Mouse (Mus musculus) gastrocnemius, adult 18-20 months (tissue): ENCODE results near the gene Ccdc85b. TPM values are rescaled to one million over a fixed set of nuclear protein-coding genes. Genes with fewer than 3 reads are reported as not detected.
A peak's percentile ranks its signal among the peaks of the same experiment; 100 is the strongest.

ENCODE experiments used
- DNase-seq: peaks from one replicate; pipeline ENCODE4 v3.0.0; 2021; ENCODE audit warnings: low spot score
- total RNA-seq, 2 experiments: library from RNA; stranded (reverse); gene quantifications; 2 replicates each; pipeline ENCODE4 v1.2.3; 2021

The Ccdc85b gene
- total RNA-seq, 2 experiments from 2014 or later: 4.0 to 5.1 TPM

DNA sequence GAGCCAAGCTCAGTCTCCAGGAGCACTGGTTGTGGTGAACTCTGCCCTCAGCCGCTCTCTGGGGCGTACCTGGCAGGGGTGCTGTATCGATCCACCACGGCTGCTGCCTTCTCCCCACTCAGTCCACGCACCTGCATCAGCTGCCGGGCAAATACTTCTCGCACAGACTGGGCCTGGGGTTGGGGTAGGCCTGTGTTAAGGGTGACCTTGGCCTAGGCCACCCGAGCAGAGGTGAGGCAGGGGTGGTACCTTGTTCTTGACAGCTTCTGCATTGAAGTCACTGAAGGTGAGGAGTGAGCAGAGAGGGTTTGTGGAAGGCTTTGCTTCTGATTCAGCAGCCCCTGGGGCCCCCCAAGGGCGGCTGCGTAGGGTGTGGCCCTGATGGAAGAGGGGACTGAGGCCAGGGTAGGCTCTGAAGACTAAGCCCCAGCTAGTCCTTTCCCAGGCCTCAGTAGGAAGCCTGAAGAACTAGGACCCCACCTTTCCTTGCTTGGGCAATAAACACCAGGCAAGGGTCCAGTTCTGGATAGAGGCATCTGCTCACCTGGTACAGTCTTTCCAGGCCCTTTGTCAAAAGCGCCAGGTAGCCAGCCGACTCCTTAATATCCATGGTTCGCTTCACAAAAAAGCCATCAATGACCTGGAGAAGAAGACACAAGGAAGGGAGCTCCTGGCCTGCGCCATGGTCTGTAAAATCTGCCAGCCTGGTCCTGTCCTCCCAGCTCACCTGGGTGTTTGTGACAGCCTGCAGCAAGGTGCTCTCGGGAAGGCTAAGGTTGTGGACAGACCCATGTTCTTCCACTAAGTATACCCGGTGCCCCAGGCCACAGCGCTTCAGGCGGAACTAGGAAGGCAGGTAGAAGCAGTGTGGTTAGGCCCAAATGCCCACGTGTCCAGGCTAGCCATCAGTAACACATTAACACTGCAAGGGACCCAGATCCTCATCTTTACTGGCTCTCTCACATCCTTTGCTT is 26.0 kb upstream of the Ccdc85b start:
- no peak for DNase-seq

DNA sequence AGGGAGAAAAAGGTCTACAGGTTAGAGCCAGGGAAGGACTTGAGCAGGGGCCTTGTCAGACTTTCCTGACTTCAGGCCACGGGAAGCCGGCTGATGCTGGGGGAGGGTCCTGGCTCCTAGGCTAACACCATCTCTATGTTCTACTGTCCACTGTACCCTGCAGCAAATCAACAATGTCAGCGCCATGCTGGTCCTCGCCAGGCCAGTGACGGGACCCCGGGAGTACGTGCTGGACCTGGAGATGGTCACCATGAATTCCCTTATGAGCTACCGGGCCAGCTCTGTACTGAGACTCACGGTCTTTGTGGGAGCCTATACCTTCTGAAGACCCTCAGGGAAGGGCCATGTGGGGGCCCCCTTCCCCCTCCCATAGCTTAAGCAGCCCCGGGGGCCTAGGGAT is 23.7 kb upstream of the Ccdc85b start:
- DNase-seq: no peak

DNA sequence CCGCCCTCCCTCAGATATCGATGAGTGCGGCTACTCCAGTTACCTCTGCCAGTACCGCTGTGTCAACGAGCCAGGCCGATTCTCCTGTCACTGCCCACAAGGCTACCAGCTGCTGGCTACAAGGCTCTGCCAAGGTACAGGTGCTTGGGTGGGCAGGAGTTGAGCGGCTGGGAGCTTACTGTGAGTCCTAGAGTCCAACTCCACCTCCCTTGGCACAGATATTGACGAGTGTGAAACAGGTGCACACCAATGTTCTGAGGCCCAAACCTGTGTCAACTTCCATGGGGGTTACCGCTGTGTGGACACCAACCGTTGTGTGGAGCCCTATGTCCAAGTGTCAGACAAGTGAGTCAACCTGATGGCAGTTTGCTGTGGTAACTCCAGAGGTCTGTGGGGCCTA is 22.3 kb upstream of the Ccdc85b start:
- DNase-seq: no peak

DNA sequence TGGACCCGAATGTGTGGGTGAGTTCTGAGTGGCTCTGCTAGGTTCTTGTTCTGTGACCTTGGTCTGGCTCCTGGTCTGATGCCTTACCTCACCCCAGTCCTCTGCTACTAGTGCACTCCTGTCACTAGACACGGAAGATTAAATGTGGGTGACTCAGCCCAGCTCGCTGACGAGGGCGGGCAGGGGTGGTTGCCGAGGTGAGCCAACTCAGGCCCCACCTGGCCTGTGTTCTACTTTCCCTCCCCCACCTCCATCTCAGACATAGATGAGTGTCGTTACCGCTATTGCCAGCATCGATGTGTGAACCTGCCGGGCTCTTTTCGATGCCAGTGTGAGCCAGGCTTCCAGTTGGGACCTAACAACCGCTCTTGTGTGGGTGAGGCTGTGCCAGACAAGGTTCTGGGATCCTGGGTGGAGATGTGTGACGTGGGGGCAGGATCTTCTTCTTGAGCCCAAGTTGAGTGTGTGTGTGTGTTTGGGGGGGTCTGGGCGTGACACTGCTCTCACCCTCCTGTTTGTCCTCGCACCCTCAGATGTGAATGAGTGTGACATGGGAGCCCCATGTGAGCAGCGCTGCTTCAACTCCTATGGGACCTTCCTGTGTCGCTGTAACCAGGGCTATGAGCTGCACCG is 20.1 kb upstream of the Ccdc85b start:
- DNase-seq: no peak

DNA sequence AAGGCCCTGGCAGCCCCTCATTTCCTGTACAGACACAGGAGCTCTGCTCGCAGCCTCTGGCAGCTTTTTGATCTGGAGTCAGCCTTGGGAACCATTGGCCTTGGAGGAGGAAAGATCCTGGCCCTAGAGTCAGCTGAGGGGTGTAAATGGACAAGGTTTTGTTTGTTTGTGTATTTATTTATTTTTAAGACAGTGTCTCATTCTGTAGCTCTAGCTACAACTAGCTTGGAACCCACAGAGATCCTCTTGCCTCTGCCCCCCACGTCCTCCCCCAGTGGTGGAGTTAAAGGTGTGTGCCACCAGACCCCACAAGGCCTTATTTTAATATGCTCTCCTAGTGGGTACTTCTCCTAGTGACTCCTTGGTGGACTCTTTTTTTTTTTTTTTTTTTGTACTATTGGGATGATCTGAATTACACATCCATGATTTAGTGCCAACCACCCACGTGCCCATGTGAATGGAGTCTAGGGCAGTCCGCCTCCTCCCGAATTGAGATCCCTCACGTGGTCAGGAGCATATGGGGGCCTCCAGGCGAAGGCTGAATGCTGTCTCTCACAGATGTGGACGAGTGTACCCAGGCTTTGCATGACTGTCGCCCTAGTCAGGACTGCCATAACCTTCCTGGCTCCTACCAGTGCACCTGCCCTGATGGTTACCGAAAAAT is 19.4 kb upstream of the Ccdc85b start:
- no peak for DNase-seq

DNA sequence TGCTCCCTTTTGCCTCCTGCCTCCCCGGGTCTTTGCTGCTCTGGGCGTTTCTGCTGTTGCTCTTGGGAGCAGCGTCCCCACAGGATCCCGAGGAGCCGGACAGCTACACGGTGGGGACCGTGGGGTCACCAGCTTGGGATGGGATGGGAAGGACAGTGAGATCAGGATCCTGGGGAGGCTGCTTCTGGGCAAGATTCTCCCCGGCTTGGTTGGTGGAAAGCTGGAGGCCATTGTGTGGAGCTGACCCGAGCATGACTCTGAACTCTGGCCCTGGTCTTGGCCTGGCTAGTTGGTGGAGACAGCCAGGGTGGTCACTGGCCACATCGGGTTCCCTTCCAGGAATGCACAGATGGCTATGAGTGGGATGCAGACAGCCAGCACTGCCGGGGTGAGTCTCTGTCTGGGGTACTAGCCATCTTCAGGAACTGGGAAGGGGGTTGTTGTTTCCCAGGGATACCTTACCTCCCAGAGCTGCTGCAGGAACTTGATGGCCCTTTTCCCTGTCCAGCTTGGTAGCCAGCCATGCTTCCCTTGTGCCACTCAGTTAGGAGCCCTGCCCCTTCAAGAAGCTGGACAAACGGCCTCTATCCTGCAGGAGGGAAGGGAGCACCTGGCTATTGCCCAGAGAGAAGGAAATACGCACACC is 17.5 kb upstream of the Ccdc85b start:
- DNase-seq: no peak

DNA sequence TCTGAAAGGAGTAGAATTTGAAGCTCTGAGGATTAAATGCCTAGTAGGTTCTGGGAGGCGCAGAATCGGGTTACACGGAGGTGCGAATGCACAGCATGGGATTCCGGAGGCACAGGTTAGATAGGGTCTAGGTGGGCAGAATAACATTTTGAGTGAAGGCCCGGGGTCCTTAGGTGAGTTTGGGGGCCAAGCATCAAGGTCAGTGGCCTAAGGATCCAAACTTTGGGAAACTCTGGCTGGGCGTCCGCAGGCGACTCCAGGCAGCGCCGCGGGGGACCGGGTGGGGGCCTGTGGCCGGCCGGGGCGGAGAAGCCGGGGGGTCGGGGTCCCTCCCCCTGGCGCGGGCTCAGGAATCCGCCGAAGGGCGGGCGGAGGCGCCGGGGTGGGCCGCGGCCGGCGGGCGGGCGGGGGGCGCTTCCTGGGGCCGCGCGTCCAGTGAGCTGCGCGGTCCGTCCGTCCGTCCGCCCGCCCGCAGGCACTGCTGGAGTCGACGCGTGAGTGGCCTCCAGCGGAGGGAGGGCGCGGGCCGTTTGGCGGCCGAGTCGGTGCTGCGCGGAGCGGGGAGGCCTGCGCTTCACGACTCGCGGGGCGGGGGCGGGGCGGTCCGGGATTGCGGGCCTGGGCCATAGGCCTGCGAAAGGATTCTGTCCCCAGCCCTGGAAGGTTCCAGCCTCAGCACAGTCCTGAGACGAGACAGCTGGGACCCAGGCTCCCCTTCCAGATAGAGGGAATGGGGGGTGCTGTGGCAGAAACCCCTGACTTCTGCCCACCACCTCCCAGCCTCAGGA is 16.8 kb upstream of the Ccdc85b start:
- DNase-seq: peak; percentile 30

DNA sequence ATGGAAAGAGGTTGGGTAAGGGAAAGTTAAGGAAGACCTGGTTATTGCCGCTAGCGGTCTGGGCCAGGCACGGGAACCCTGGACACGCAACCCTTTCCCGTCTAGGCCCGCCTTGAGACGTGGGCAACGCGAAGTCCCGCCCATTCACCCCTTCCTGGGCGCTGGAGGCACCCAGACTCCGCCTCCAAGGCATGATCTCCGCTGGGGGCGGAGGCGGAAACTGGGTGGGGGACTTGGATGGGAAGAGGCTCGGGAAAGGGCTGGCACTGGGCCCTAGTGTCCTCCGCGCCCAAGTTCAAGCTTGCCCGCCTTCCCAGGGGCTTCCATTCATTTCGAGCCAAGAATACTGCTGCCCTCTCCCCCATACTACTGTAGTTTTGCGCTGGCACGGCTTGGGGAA is 16.0 kb upstream of the Ccdc85b start, which contains the start of gene Efemp2:
TSS of gene Efemp2 (plus strand) at position 235 of the 400 bp plus-strand sequence.
- DNase-seq: peak; percentile 80

DNA sequence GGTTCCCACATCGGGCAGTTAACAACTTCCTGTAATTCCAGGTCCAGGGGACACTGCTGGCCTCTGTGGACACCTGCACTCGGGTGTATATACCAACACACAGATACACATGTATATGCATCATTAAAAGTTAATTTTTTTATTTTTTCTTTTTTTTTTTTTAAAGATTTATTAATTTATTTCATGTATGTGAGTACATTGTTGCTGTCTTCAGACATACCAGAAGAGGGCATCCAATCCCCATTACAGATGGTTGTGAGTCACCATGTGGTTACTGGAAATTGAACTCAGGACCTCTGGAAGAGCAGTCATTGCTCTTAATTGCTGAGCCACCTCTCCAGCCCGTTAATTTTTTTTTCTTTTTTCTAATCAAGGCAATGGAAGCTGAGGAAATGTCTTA is 15.2 kb upstream of the Ccdc85b start:
- DNase-seq: no peak

DNA sequence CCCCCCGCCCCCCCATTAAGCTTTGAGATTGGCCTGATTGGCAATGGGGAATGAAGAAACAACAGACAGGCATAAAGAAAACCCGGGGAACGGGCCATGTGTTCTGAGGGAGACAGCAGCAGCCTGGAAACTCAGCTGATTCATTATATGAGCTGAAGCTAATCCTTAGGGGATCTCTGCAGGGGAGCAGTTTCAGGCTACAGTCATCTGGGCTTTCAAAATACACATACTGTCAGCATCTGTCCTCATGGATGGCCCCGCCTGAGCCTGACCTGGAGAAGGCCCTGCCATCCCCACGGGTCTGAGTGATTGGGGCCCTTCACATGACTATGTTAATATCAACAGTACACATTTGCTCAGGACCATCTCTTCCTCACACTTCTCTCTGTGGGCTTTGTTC is 14.2 kb upstream of the Ccdc85b start:
- DNase-seq: no peak

DNA sequence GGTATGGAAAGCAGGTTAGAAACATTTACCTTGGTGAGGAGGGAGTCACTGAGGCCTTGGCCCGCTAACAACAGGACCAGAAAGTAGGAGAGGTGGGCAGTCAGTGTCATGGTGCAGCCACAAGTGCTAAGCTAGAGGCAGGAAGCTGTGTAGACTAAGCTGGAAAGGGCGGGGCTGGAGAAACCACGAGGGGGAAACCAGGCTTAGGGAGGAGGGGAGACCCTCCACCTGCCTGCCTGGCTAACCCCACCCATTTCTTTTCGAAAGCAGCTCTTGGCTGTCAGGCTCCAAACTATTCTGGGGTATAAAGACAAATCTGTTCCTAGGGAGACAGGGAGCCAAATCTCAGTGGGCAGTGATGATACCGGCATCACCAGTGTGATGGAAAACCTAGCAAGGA is 10.7 kb upstream of the Ccdc85b start, which contains the start of gene Ctsw:
TSS of gene Ctsw (minus strand) at position 134 of the 400 bp plus-strand sequence.
- DNase-seq: no peak

DNA sequence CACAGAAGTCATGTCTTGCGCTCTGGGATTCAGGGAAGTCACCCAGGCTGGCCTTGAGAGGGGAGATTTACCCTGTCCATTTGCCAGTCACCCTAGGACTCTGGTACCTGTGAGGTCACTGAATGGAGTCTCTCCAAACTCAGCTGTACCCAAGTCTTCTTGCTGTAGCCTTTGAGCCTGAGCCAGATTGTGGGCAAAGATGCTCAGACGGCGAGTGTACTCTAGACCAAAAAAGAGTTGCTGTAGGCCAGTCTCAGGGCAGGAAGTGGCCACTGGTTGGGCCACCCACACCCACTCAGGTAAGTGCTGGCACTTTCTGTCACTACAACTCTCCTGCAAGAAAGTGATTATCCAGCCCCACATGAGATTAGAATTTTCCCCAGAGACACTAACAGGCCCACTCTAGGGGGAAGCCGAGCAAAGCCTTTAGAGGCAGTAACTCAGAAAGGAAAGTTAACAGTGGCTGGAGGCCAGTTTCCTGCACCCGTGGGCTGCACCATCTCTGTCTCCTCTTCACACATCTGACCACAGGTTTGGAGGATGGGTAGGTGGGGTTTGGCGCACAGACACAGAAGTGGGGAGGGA is 9.3 kb upstream of the Ccdc85b start:
- DNase-seq: no peak

DNA sequence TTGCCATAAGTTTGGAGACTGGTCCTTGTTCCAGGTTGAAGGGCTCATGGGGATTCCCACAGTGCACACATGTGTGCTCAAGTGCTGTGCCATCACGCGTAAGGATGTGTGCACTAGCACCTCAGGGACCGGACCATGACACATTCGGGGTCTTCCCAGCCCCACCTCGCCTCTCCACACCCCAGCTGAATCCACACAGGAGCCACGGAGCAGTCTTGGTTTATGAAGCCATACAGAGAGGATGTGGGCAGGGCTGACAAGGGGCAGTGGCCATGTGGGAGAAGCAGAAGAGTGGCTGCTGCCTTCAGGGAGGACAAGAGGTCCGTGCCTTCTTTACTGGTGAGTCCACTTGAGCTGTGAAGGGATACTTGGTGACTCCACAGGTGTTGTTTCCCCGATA is 7.3 kb upstream of the Ccdc85b start:
- DNase-seq: no peak

DNA sequence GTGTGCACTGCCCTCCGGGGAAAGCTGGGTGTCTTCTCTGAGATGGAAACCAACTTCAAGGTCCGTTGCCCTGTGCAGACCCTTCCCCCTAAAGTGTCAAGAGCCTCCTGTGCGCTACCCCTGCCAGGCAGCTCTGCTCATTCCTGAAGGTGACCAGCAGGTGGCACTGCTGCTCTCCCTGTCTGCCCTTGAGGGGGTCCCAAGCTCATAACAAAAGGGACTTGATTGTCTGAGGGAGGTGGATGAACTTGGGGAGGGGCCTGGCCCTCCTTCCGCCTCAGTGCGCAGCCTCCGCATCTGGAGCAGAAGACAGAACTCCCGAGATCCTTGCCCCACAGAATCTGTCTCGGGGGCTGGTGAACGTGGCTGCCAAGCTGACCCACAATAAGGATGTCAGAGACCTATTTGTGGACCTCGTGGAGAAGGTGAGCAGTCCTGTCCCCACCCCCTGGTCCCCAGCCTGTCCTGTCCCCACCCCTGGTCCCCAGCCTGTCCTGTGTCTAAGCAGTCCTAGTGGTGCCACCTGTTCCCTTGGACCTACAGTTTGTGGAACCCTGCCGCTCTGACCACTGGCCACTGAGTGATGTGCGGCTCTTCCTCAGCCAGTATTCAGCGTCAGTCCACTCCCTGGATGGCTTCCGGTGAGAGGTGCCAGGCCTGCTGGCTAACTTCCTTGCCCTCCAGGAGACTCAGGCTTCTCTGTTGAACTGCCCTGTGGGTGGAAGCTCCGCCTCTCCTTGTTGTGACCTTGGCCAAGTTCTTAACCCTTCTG is 6.3 kb upstream of the Ccdc85b start:
- peak; percentile 44 for DNase-seq

DNA sequence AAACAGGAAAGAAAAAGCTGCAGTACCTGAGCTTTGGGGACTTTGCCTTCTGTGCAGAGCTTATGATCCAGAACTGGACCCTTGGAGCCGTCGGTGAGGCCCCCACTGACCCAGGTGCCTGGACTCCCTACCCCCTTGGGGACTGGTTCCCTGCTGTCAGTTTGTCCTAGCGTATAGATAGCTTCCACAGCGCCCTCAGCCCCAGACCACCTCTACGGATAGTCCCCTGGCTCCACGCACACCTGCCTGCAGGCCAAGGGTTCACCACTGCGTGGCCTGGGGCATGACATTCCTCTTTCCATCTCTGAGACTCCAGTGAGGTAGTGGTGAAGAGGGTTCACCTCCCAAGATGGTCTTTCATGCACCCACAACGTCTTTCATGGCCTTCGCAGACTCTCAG is 5.5 kb upstream of the Ccdc85b start:
- DNase-seq: no peak

DNA sequence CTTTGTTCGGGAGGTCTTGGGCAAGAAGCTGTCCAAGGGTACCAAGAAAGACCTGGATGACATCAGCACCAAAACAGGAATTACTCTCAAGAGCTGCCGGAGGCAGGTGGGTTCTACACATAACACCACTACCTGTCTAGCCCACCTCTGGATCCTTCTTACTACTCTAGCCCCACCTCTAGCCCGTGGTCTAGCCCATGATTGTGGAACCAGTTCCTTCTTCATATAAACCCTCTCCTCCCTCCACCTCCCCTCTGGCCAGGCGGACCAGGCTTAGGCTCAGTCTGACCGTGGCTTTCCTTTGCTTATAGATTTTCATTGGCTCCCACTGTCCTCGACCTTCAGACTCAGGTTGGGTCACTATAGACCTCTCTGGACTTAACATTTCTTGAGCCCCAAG is 3.7 kb upstream of the Ccdc85b start:
- no peak for DNase-seq

DNA sequence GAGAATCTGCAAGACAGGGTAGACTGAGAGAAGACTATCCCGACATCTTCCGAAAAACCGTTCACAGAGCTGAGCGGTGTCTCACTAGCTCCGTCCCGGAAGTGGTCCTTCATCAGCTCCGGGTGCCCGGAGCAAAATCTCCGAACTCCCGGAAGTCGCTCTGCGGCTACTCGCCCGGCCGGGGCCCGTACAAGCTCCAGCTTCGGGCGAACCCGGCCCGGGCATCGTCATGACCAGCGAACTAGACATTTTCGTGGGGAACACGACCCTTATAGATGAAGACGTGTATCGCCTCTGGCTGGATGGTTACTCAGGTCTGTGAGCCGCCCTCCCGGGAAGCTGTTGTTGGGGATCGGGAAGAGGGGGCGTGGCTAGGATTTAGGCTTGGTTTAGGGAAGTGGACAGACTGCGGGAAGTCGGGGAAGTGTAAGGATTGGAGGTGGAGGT is 2.8 kb upstream of the Ccdc85b start, which contains the start of gene Fibp:
TSS of gene Fibp (plus strand) at position 151 of the 447 bp plus-strand sequence.
- DNase-seq: peak; percentile 92

DNA sequence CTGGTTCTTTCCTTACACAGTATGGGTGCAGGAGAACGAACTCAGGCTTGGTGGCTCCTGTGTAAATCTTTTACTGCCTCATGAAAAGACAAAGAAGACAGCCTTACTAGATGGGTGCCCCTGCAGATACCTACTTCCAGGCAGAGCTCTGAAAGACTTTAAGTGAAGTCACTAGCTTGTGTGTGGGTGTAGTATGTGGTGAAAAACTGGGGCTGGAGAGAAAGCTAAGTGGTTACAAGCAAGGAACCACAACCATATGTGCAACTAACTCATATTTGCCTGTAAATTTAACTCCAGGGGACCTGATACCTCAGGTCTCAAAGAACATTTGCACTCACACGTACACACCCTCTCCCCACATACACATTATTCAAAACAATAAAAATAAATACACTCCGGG is 2.2 kb upstream of the Ccdc85b start:
- DNase-seq: no peak

DNA sequence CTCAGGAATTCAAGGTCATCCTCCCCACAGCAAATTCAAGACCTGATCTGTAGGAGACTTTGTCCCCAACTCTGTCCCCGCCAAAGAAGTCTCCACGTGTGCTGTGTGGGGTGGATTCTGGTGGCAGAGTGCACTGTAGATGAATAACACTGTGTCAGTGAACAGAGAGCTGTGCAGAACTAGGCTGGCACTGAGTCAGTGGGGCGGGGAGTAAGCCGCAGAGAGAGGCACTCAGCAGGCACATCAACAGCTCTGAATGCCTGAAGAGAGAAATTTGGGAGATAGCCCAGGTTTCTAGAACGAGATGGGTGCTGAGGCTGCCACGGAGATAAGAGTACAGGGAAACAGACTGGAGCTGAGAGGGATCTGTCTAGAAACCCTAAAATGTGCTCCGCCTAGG is 1.3 kb upstream of the Ccdc85b start:
- DNase-seq: no peak
